Mouse (Mus musculus): ENCODE data around the gene Wdr46. TPM values are rescaled to one million over a fixed set of nuclear protein-coding genes. Genes with fewer than 3 reads are reported as not detected.

Gene Wdr46
- polyA plus RNA-seq, 1 experiment: 21.4 TPM

GRCm38 (mm10) chr17:33954646-33955554, 14.4 kb downstream of the Wdr46 start:
- TF ChIP-seq POLR2A (IDR thresholded peaks at IDR 0.05; ENCODE audit: borderline replicate concordance, control insufficient read depth, low read depth, low read length): no peak
- H3K4me1 ChIP-seq (ENCODE audit: control insufficient read depth, insufficient read depth, low read length): peaks cover 3% of the 10 kb centered on the region
- peak overlapping the region; percentile 92 for H3K27ac ChIP-seq (ENCODE audit: control insufficient read depth, insufficient read depth, low read depth, low read length, poor library complexity)
- peak overlapping the region; percentile 65 for H3K4me3 ChIP-seq (replicated peaks; ENCODE audit: control insufficient read depth, low read depth, low read length)
- under 1% methylated on average over 33 of the region's 33 CpGs for WGBS

- H3K4me3 ChIP-seq (replicated peaks; ENCODE audit: control insufficient read depth, low read depth, low read length): peak within 1 kb of the TSS; percentile 95
- WGBS: under 1% methylated on average over 50 of the region's 50 CpGs
- H3K27ac ChIP-seq (ENCODE audit: control insufficient read depth, insufficient read depth, low read depth, low read length, poor library complexity): peak within 1 kb of the TSS; percentile 92
- peaks cover 1% of the 10 kb centered on the region; the same call in 1 of the 2 replicates for H3K4me1 ChIP-seq (ENCODE audit: control insufficient read depth, insufficient read depth, low read length)
- TF ChIP-seq CTCF (IDR thresholded peaks at IDR 0.05; ENCODE audit: control insufficient read depth, insufficient read depth, low read length) (no peak), POLR2A (IDR thresholded peaks at IDR 0.05; ENCODE audit: borderline replicate concordance, control insufficient read depth, low read depth, low read length) (peak; percentile 94)
Measured at GRCm38 (mm10) chr17:33955555-33956214, 15.2 kb downstream of the Wdr46 start, which contains the start of the genes Vps52 and Rps18. Vps52 (plus strand) TSS chr17:33955812. Rps18 (minus strand) TSS chr17:33956001.

- Histone ChIP-seq H3K4me3 (replicated peaks; ENCODE audit: control insufficient read depth, low read depth, low read length) (peak overlapping the region; percentile 95), H3K4me1 (ENCODE audit: control insufficient read depth, insufficient read depth, low read length) (peaks cover 1% of the 10 kb centered on the region; the same call in 1 of the 2 replicates), H3K27ac (ENCODE audit: control insufficient read depth, insufficient read depth, low read depth, low read length, poor library complexity) (peak overlapping the region; percentile 92)
- WGBS: 6% methylated on average over 10 of the region's 10 CpGs
- no peak for TF ChIP-seq CTCF (IDR thresholded peaks at IDR 0.05; ENCODE audit: control insufficient read depth, insufficient read depth, low read length)
- no peak for TF ChIP-seq POLR2A (IDR thresholded peaks at IDR 0.05; ENCODE audit: borderline replicate concordance, control insufficient read depth, low read depth, low read length)
Measured at GRCm38 (mm10) chr17:33956336-33956735, 15.9 kb downstream of the Wdr46 start.

GRCm38 (mm10) chr17:33957493-33957892, 17.0 kb downstream of the Wdr46 start:
- TF ChIP-seq POLR2A (IDR thresholded peaks at IDR 0.05; ENCODE audit: borderline replicate concordance, control insufficient read depth, low read depth, low read length): no peak
- no peak for TF ChIP-seq CTCF (IDR thresholded peaks at IDR 0.05; ENCODE audit: control insufficient read depth, insufficient read depth, low read length)
- no peak overlapping the region for H3K27ac ChIP-seq (ENCODE audit: control insufficient read depth, insufficient read depth, low read depth, low read length, poor library complexity)
- 68% methylated on average over 6 of the region's 6 CpGs for WGBS
- H3K4me1 ChIP-seq (ENCODE audit: control insufficient read depth, insufficient read depth, low read length): peaks cover 1% of the 10 kb centered on the region; the same call in 1 of the 2 replicates
- no peak overlapping the region for H3K4me3 ChIP-seq (replicated peaks; ENCODE audit: control insufficient read depth, low read depth, low read length)

- WGBS: 95% methylated on average over 11 of the region's 11 CpGs
- H3K4me3 ChIP-seq (replicated peaks; ENCODE audit: control insufficient read depth, low read depth, low read length): no peak overlapping the region
- no peak overlapping the region for H3K27ac ChIP-seq (ENCODE audit: control insufficient read depth, insufficient read depth, low read depth, low read length, poor library complexity)
- peaks cover 1% of the 10 kb centered on the region; the same call in 1 of the 2 replicates for H3K4me1 ChIP-seq (ENCODE audit: control insufficient read depth, insufficient read depth, low read length)
- TF ChIP-seq CTCF (IDR thresholded peaks at IDR 0.05; ENCODE audit: control insufficient read depth, insufficient read depth, low read length) (no peak), POLR2A (IDR thresholded peaks at IDR 0.05; ENCODE audit: borderline replicate concordance, control insufficient read depth, low read depth, low read length) (no peak)
Measured at GRCm38 (mm10) chr17:33958451-33958850, 18.0 kb downstream of the Wdr46 start.

- TF ChIP-seq POLR2A (IDR thresholded peaks at IDR 0.05; ENCODE audit: borderline replicate concordance, control insufficient read depth, low read depth, low read length) (no peak), CTCF (IDR thresholded peaks at IDR 0.05; ENCODE audit: control insufficient read depth, insufficient read depth, low read length) (no peak)
- WGBS: 94% methylated on average over 13 of the region's 13 CpGs
- no peak overlapping the region for H3K4me3 ChIP-seq (replicated peaks; ENCODE audit: control insufficient read depth, low read depth, low read length)
- no peak overlapping the region for H3K27ac ChIP-seq (ENCODE audit: control insufficient read depth, insufficient read depth, low read depth, low read length, poor library complexity)
- H3K4me1 ChIP-seq (ENCODE audit: control insufficient read depth, insufficient read depth, low read length): peaks cover 1% of the 10 kb centered on the region; the same call in 1 of the 2 replicates
Measured at GRCm38 (mm10) chr17:33959135-33959534, 18.7 kb downstream of the Wdr46 start.

GRCm38 (mm10) chr17:33959948-33960347, 19.5 kb downstream of the Wdr46 start:
- 95% methylated on average over 15 of the region's 15 CpGs for WGBS
- H3K4me3 ChIP-seq (replicated peaks; ENCODE audit: control insufficient read depth, low read depth, low read length): no peak overlapping the region
- H3K27ac ChIP-seq (ENCODE audit: control insufficient read depth, insufficient read depth, low read depth, low read length, poor library complexity): no peak overlapping the region
- TF ChIP-seq POLR2A (IDR thresholded peaks at IDR 0.05; ENCODE audit: borderline replicate concordance, control insufficient read depth, low read depth, low read length) (no peak), CTCF (IDR thresholded peaks at IDR 0.05; ENCODE audit: control insufficient read depth, insufficient read depth, low read length) (no peak)
- H3K4me1 ChIP-seq (ENCODE audit: control insufficient read depth, insufficient read depth, low read length): no peaks in the 10 kb centered on the region

GRCm38 (mm10) chr17:33962876-33963275, 22.4 kb downstream of the Wdr46 start:
- Histone ChIP-seq H3K4me3 (replicated peaks; ENCODE audit: control insufficient read depth, low read depth, low read length) (no peak overlapping the region), H3K4me1 (ENCODE audit: control insufficient read depth, insufficient read depth, low read length) (no peaks in the 10 kb centered on the region), H3K27ac (ENCODE audit: control insufficient read depth, insufficient read depth, low read depth, low read length, poor library complexity) (no peak overlapping the region)
- TF ChIP-seq CTCF (IDR thresholded peaks at IDR 0.05; ENCODE audit: control insufficient read depth, insufficient read depth, low read length) (no peak), POLR2A (IDR thresholded peaks at IDR 0.05; ENCODE audit: borderline replicate concordance, control insufficient read depth, low read depth, low read length) (no peak)
- 89% methylated on average over 7 of the region's 7 CpGs for WGBS

Data from bone marrow, adult 2 months (tissue).